Mouse (Mus musculus) embryonic facial prominence, embryonic 12.5 days (tissue): ENCODE results near the gene Pole. TPM values are rescaled to one million over a fixed set of nuclear protein-coding genes. Genes with fewer than 3 reads are reported as not detected.
A peak's percentile ranks its signal among the peaks of the same experiment; 100 is the strongest.

Source experiments
- ATAC-seq: fragments of 200-750 bp; cut with Nextera tagmentation; 2 replicates; pipeline ENCODE4 v1.8.0; 2017; ENCODE audit not compliant: insufficient number of reproducible peaks, insufficient read depth, low FRiP score, low TSS enrichment
- H3K27ac ChIP-seq: fragments of 300-500 bp; sonication (generic); 2 replicates; pipeline ENCODE4 v1.5.1; 2016; ENCODE audit warnings: mild to moderate bottlenecking
- H3K27me3 ChIP-seq: fragments of 300-500 bp; sonication (generic); 2 replicates; pipeline ENCODE4 v1.6.1; 2016; ENCODE audit warnings: mild to moderate bottlenecking, moderate library complexity
- H3K36me3 ChIP-seq: fragments of 300-500 bp; sonication (generic); 2 replicates; pipeline ENCODE4 v1.6.1; 2016; ENCODE audit warnings: mild to moderate bottlenecking
- H3K4me1 ChIP-seq: fragments of 300-500 bp; sonication (generic); 2 replicates; pipeline ENCODE4 v1.6.1; 2016
- H3K4me2 ChIP-seq: fragments of 300-500 bp; sonication (generic); replicated peaks from 2 replicates; pipeline ENCODE4 v1.6.1; 2016; ENCODE audit warnings: mild to moderate bottlenecking, moderate library complexity
- H3K4me3 ChIP-seq: fragments of 300-500 bp; sonication (generic); 2 replicates; pipeline ENCODE4 v1.5.1; 2016; ENCODE audit warnings: mild to moderate bottlenecking
- H3K9ac ChIP-seq: fragments of 300-500 bp; sonication (generic); 2 replicates; pipeline ENCODE4 v1.6.1; 2016; ENCODE audit warnings: mild to moderate bottlenecking, moderate library complexity
- H3K9me3 ChIP-seq: fragments of 300-500 bp; sonication (generic); 2 replicates; pipeline ENCODE4 v1.6.1; 2016; ENCODE audit warnings: mild to moderate bottlenecking, moderate library complexity
- WGBS: fragments of 180-500 bp; shearing (Covaris S2); methylation state at CpG from one replicate; pipeline ENCODE4 v1.1.7; 2016; 5-methylcytosine and 5-hydroxymethylcytosine counted together
- polyA plus RNA-seq: library from polyadenylated mRNA; unstranded; fragments of >200 nt; fragmentation: Nextera tagmentation; extraction: Ambion mirVana; gene quantifications from 2 replicates; pipeline ENCODE4 v1.2.1, GENCODE M21; 2016

Pole gene
- polyA plus RNA-seq, 1 experiment from 2014 or later: 40.5 TPM

- WGBS: 88% methylated on average over 4 of the region's 4 CpGs
These were observed 93.7 kb downstream of the Pole start for GRCm38 (mm10) chr5:110379823-110380222.

GRCm38 (mm10) chr5:110384491-110384890 is 98.4 kb downstream of the Pole start:
- Histone ChIP-seq H3K27me3 (no peaks in the 10 kb centered on the region), H3K27ac (no peak overlapping the region), H3K9me3 (no peaks in the 10 kb centered on the region), H3K36me3 (peaks cover 16% of the 10 kb centered on the region), H3K4me2 (no peak overlapping the region), H3K4me1 (peaks cover 25% of the 10 kb centered on the region), H3K9ac (0 out of 2 replicates have a peak overlapping the region, but pooled peaks have one; percentile 11), H3K4me3 (no peak overlapping the region)
- no peak for ATAC-seq
- 83% methylated on average over 6 of the region's 6 CpGs for WGBS

More at GRCm38 (mm10) chr5:110379823-110380222, 93.7 kb downstream of the Pole start:
- no peaks in the 10 kb centered on the region for H3K9me3 ChIP-seq
- no peak overlapping the region for H3K27ac ChIP-seq
- no peak overlapping the region for H3K4me2 ChIP-seq
- H3K4me1 ChIP-seq: peaks cover 5% of the 10 kb centered on the region
- H3K27me3 ChIP-seq: no peaks in the 10 kb centered on the region
- no peak overlapping the region for H3K9ac ChIP-seq
- H3K36me3 ChIP-seq: peaks cover 62% of the 10 kb centered on the region
- ATAC-seq: no peak
- no peak overlapping the region for H3K4me3 ChIP-seq

GRCm38 (mm10) chr5:110385263-110385662 is 99.2 kb downstream of the Pole start:
- ATAC-seq: no peak
- 65% methylated on average over 4 of the region's 4 CpGs for WGBS
- no peaks in the 10 kb centered on the region for H3K27me3 ChIP-seq
- peak overlapping the region; percentile 61; the same call in 1 of the 2 replicates for H3K9ac ChIP-seq
- H3K4me3 ChIP-seq: peak overlapping the region; percentile 73
- peak overlapping the region; percentile 61 for H3K4me2 ChIP-seq
- peaks cover 12% of the 10 kb centered on the region for H3K36me3 ChIP-seq
- H3K4me1 ChIP-seq: peaks cover 25% of the 10 kb centered on the region
- H3K9me3 ChIP-seq: no peaks in the 10 kb centered on the region
- H3K27ac ChIP-seq: no peak overlapping the region

GRCm38 (mm10) chr5:110386371-110387330 is 100.5 kb downstream of the Pole start:
- H3K27me3 ChIP-seq: no peaks in the 10 kb centered on the region
- ATAC-seq: peak; percentile 77
- under 1% methylated on average over 86 of the region's 90 CpGs for WGBS
- no peaks in the 10 kb centered on the region for H3K36me3 ChIP-seq
- peak overlapping the region; percentile 61 for H3K9ac ChIP-seq
- peak overlapping the region; percentile 73 for H3K4me3 ChIP-seq
- peak overlapping the region; percentile 61 for H3K4me2 ChIP-seq
- peak overlapping the region; percentile 3; the same call in 1 of the 2 replicates for H3K27ac ChIP-seq
- no peaks in the 10 kb centered on the region for H3K9me3 ChIP-seq
- H3K4me1 ChIP-seq: peaks cover 25% of the 10 kb centered on the region

Other genes with a start within 250 kb of the Pole start
- gene Gm17655, start 213.8 kb upstream of the Pole start, polyA plus RNA-seq: 2.9 and 3.2 TPM in 2 replicates
- gene Gm35315, start 191.9 kb upstream of the Pole start, polyA plus RNA-seq: 1.2 and 1.5 TPM in 2 replicates
- 1.4 and 1.7 TPM in 2 replicates for gene Plcxd1, start 186.3 kb upstream of the Pole start, polyA plus RNA-seq
- 43.1 and 47.2 TPM in 2 replicates for gene Gtpbp6, start 178.1 kb upstream of the Pole start, polyA plus RNA-seq
- 7.0 and 7.5 TPM in 2 replicates for gene Zfp605, start 176.2 kb upstream of the Pole start, polyA plus RNA-seq
- 39.5 and 42.0 TPM in 2 replicates for gene Chfr, start 150.5 kb upstream of the Pole start, polyA plus RNA-seq
- gene Golga3, start 109.6 kb upstream of the Pole start, polyA plus RNA-seq: 26.7 and 28.3 TPM in 2 replicates
- 39.4 and 41.3 TPM in 2 replicates for gene Ankle2, start 55.3 kb upstream of the Pole start, polyA plus RNA-seq
- 80.7 TPM in 2 replicates for gene Pgam5, start 16.4 kb upstream of the Pole start, polyA plus RNA-seq
- gene Pxmp2, start 120 bp upstream of the Pole start, polyA plus RNA-seq: 7.1 and 9.0 TPM in 2 replicates
- 2.3 TPM in 2 replicates for gene P2rx2, start 56.9 kb downstream of the Pole start, polyA plus RNA-seq
- not detected in 2 replicates for gene Lrcol1, start 58.4 kb downstream of the Pole start, polyA plus RNA-seq
- gene Fbrsl1, start 162.2 kb downstream of the Pole start, polyA plus RNA-seq: 25.4 and 26.6 TPM in 2 replicates